ENCODE assay signal across 17 mouse cellular contexts in the genomic region with DNA sequence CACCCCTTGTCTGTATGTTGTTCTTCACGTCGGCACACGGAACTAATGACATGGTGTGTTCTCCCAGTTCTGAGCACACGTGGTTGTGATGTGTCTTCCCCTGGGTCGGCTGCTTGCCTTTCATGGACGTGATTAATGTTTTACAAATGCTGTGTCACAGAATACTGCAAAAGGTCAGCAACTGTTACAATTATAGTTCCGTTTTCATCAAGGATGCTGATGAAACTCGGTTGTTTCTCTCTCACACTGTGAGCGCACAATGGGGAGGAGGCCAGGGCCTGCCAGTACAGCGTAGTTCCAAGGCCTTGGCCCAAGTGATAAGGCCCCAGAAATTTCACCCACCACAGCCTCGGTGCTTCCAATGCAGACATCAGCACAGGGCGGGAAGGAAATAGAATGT. TPM values are rescaled to one million over a fixed set of nuclear protein-coding genes. Genes with fewer than 3 reads are reported as not detected.
A peak's percentile ranks its signal among the peaks of the same experiment; 100 is the strongest.
DNase-seq lines count a peak whose midpoint lies in the region; TF ChIP-seq lines count a peak whose summit lies in the region.
"Had no signal": no experiment of that assay in that cellular context is flagged by ENCODE, and none has a peak within 500 bp of the region (broad histone marks: within the 10 kb centered on the region; RNA-seq: fewer than 3 reads in every experiment).

No protein-coding gene starts in this region.

- H3K27ac ChIP-seq in kidney, adult 2 months (ENCODE audit: insufficient read depth, low read depth, low read length): no peak overlapping the region
- H3K27ac ChIP-seq: forebrain, embryonic 12.5 days; heart, adult 2 months; hindbrain, embryonic 14.5 days; liver, embryonic 15.5 days had no signal

- H3K27me3 ChIP-seq in kidney, adult 2 months (replicated peaks; ENCODE audit: control insufficient read depth, insufficient read depth, low read length): no peaks in the 10 kb centered on the region

- no peak for TF ChIP-seq CTCF in kidney, adult 2 months (conservative IDR thresholded peaks at IDR 0.05; ENCODE audit: insufficient read depth, insufficient read length, low read depth, low read length)
- TF ChIP-seq CTCF in lung, adult 2 months (IDR thresholded peaks at IDR 0.05; ENCODE audit: insufficient read depth, low read length): no peak

- H3K4me1 ChIP-seq in kidney, adult 2 months (ENCODE audit: control insufficient read depth, insufficient read depth, low read length): peaks cover 3% of the 10 kb centered on the region; the same call in 1 of the 2 replicates
- no peaks in the 10 kb centered on the region for H3K4me1 ChIP-seq in lung, adult 2 months (ENCODE audit: control insufficient read depth, insufficient read depth, low read length)
- H3K4me1 ChIP-seq: liver, embryonic 15.5 days had no signal

- WGBS in kidney, adult 2 months: 40% methylated on average over 12 of the region's 12 CpGs
- 57% methylated on average over 12 of the region's 12 CpGs for WGBS in lung, adult 2 months

- no peak overlapping the region for H3K4me3 ChIP-seq in kidney, adult 2 months (ENCODE audit: insufficient read depth, low read depth, low read length)
- H3K4me3 ChIP-seq in lung, adult 2 months (replicated peaks; ENCODE audit: extremely low read depth, low read depth, low read length): no peak overlapping the region
- H3K4me3 ChIP-seq: forebrain, embryonic 12.5 days; heart, adult 2 months; liver, embryonic 15.5 days had no signal

- intact Hi-C loops in heart, postnatal 36 days (cut with DNase I): no loop called here

- no peak for TF ChIP-seq POLR2A in kidney, adult 2 months (IDR thresholded peaks at IDR 0.05; ENCODE audit: low read depth, low read length)
- TF ChIP-seq POLR2A in lung, adult 2 months (IDR thresholded peaks at IDR 0.05; ENCODE audit: borderline replicate concordance, extremely low read depth, low read depth, low read length): no peak

- no peaks in the 10 kb centered on the region for H3K36me3 ChIP-seq in kidney, adult 2 months (ENCODE audit: control insufficient read depth, insufficient read depth, low read length)
- H3K36me3 ChIP-seq: forebrain, embryonic 12.5 days; liver, embryonic 15.5 days had no signal

- peak; percentile 68 for DNase-seq in kidney, adult 2 months
- no peak for DNase-seq in kidney, postnatal 10 days
- peak; percentile 45 for DNase-seq in ovary, postnatal 36 days (ENCODE audit: low spot score)
- no peak for DNase-seq in ovary, postnatal 14 days (ENCODE audit: low spot score)
- DNase-seq in kidney, postnatal 25 days: peak; percentile 19 to 44
- no peak for DNase-seq in lung, adult 2 months
- no peak for DNase-seq in spleen, postnatal 36 days (ENCODE audit: low spot score in 2 of 2)
- no peak for DNase-seq in heart, postnatal 36 days
- DNase-seq: cerebellum, adult 11 months; cerebellum, postnatal 25 days; gastrocnemius, postnatal 14 days; heart, adult 2 months; lung, postnatal 14 days had no signal

RNA-seq across cellular contexts. Expression of a gene that starts 17.0 kb away (rescaled TPM):
- 67.6 and 79.1 TPM in 2 replicates for polyA plus RNA-seq in kidney, adult 2 months (2012; rRNA removed)
- 0.75 and 1.3 TPM in 2 replicates for polyA plus RNA-seq in lung, adult 2 months (2012; rRNA removed)
- total RNA-seq in heart, postnatal 36 days (2021): under 1 TPM; 0.33 to 0.60 TPM
- total RNA-seq: megakaryocyte-erythroid progenitor cell, adult 5-6 weeks had no signal

Comparison
In these comparisons a context has a peak if more than half of its experiments do, and no peak if none do; other contexts are left out.
1. DNase-seq: peak in kidney, adult 2 months (single experiment), ovary, postnatal 36 days (single experiment) and kidney, postnatal 25 days (2 of 2); none in kidney, postnatal 10 days (single experiment), ovary, postnatal 14 days (single experiment), lung, adult 2 months (single experiment), spleen, postnatal 36 days (0 of 2) and heart, postnatal 36 days (0 of 2).
2. RNA of a gene that starts 17.0 kb away (polyA plus RNA-seq): 67.6 to 79.1 TPM in kidney, adult 2 months; 0.75 to 1.3 TPM in lung, adult 2 months; every median in the first group is over 10 times any median in the second.